Mouse (Mus musculus) gastrocnemius, postnatal 14 days (tissue): ENCODE measurements around the gene Eva1c. TPM values are rescaled to one million over a fixed set of nuclear protein-coding genes. Genes with fewer than 3 reads are reported as not detected.

Source experiments
- DNase-seq: peaks from one replicate; pipeline ENCODE4 v3.0.0; 2021; ENCODE audit warnings: mixed read lengths
- intact Hi-C: fragments of 180-260 bp; cut with DNase I; formaldehyde crosslinking; loops from one replicate; pipeline ENCODE4 v1.15.1; 2025; ENCODE audit warnings: low total_unique reads
- long read RNA-seq, 2 experiments: library from polyadenylated mRNA; stranded (forward); transcript quantifications; one replicate each; pipeline ENCODE4 v2.0.0; 2021
- total RNA-seq, 2 experiments: library from RNA; stranded (reverse); gene quantifications; 2 replicates each; pipeline ENCODE4 v1.2.3; 2021

The Eva1c gene
- total RNA-seq: under 1 TPM; 0.27 to 0.43 TPM
- long read RNA-seq, experiment 1: 0 reads
- long read RNA-seq, experiment 2: 0 reads

DNA sequence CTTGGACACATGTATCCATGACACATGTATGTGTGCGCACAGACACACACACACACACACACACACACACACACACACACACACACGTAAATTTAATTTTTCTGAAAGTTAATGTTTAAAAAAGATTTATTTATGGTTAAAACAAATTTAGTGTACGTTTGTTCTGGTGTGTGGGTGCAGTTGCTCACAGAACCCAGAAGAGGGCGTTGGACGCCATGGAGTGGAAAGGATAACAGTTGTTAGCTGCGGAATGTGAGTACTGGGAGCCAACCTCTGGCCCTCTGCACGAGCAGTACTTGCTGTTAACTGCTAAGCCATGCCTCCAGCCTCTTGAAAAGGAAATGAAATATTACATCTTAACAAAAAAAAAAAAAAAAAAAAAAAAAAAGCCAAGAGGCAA is at the start of gene Eva1c:
Gene Eva1c (plus strand): TSS at position 263 of the 400 bp plus-strand sequence.
- intact Hi-C loops: loop anchor here (10.0 kb wide), 1 partner anchor 98 kb away; no protein-coding TSS in a partner anchor
- no peak for DNase-seq

DNA sequence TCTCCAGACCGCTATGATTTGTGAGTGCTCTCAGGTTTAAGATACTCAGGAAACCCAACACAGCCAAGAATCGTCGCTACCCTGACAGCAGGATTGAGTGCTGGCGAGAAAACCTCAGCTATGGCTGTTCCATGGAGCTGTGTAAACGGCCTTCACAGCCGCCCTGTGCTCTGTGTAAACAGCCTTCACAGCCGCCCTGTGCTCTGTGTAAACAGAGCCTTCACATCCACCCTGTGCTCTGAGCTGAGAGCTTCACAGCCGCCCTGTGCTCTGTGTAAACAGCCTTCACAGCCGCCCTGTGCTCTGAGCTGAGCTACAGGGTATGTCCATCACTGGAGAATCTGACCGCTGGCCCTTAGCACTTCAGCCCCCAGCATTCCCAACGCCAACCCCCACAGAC is 46.7 kb upstream of the Eva1c start:
- intact Hi-C loops: no loop called here
- DNase-seq: no peak

GRCm38 (mm10) chr16:90783302-90783701 is 43.2 kb upstream of the Eva1c start:
- DNase-seq: no peak
- intact Hi-C loops: loop anchor here (2.0 kb wide), 1 partner anchor 59 kb away; no protein-coding TSS in a partner anchor

GRCm38 (mm10) chr16:90785257-90785656 is 41.3 kb upstream of the Eva1c start:
- intact Hi-C loops: no loop called here
- no peak for DNase-seq

- intact Hi-C loops: no loop called here
- no peak for DNase-seq
Observed at GRCm38 (mm10) chr16:90788580-90788979, 37.9 kb upstream of the Eva1c start.

GRCm38 (mm10) chr16:90790946-90791345 is 35.6 kb upstream of the Eva1c start:
- intact Hi-C loops: no loop called here

DNA sequence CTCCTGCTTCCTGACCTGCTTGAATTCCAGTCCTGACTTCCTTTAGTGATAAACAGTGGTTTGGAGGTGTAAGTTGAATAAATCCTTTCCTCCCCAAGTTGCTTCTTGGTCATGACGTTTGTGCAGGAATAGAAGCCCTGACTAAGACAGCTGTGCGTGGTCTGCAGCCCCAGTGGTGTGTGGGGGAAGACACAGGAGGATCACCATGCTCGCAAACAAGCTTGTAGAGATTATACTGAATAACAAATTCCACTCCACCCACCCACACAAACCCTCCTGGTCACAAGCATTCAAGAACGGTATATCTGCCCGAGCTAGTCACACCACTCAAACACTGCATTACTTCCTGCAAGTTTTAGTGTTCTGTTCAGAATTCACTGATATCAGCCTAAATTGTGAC is 34.5 kb upstream of the Eva1c start:
- intact Hi-C loops: no loop called here
- no peak for DNase-seq

More at GRCm38 (mm10) chr16:90790946-90791345, 35.6 kb upstream of the Eva1c start:
- DNase-seq: no peak

DNA sequence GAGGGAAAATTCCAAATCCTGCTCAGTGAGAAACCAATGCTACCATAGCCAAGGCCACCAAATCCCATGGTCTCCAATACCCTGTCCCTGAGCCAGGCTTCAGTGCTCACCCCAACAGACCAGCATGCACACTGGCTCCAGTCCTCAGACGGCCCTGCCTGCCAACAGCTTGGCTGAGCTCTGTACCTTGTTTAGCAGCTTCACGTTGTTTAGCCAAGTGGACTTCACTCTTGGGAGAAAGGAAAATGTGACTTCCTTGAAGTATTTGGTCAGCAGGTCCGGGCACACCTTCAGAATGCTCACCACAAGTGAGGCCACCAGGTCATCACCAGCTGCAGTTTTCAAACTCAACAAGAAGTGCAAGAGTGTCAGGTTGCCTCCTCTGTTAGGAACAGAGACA is 34.0 kb upstream of the Eva1c start:
- intact Hi-C loops: no loop called here
- peak; percentile 39 for DNase-seq

DNA sequence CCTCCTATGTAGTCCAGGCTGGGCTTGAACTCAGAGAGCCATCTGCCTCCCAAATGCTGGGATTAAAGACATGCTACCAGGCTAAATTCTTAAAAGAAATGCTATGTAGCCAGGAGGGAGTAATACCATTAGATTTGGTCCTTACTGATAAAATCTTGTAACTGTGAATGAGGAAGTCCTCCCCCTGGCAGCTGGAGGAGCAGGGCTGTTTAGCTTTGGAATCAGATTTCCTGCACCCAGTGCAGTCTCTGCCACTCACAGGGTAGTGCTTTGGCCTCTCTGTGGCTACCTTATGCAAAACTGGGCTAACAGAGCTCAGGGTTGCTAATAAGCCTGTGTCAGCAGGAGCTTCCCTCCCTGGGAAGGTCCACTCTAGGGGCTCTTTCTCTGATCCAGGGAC is 31.8 kb upstream of the Eva1c start:
- no peak for DNase-seq
- intact Hi-C loops: no loop called here

- no peak for DNase-seq
- intact Hi-C loops: no loop called here
Observed at GRCm38 (mm10) chr16:90798446-90798845, 28.1 kb upstream of the Eva1c start.

DNA sequence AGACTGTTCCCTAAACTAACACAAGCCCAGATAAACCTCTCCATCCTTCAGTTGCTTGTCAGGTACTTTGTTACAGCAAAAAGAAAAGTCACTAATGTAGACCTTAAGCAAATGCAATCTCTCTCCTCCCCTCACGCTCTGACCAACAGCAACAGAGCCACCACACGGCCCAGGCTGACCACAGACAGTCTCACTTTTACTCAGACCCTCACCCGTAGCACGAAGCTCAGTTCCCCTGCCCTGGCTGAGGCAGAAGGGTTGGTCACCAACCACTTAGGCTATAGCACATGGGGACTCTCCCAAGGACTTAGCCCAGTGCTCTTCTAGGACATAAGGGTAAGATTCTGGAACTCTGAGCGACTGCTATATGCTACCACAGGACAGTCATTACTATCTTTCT is 27.7 kb upstream of the Eva1c start:
- intact Hi-C loops: no loop called here
- DNase-seq: no peak

GRCm38 (mm10) chr16:90799840-90800239 is 26.7 kb upstream of the Eva1c start:
- intact Hi-C loops: no loop called here
- DNase-seq: no peak

DNA sequence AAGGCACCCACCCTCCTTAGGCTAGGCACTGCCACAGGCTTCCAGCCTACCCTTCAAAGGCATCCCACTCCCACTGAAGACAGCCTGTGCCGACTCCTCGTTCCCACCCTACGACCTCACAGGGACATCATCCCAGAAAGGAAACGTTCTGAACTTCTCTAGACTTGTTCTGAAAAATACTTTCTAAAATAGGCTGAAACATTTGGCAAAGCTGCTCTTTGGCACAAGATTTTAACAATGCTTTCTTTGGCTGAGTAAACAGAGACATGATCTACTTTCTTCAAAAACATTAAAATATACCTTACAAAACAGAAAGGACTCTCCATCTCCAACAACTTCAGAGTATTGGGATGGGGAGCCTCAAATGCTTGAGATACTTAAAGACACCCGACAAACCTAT is 25.3 kb upstream of the Eva1c start:
- no peak for DNase-seq
- intact Hi-C loops: no loop called here

GRCm38 (mm10) chr16:90801928-90802327 is 24.6 kb upstream of the Eva1c start:
- intact Hi-C loops: no loop called here
- DNase-seq: no peak

DNA sequence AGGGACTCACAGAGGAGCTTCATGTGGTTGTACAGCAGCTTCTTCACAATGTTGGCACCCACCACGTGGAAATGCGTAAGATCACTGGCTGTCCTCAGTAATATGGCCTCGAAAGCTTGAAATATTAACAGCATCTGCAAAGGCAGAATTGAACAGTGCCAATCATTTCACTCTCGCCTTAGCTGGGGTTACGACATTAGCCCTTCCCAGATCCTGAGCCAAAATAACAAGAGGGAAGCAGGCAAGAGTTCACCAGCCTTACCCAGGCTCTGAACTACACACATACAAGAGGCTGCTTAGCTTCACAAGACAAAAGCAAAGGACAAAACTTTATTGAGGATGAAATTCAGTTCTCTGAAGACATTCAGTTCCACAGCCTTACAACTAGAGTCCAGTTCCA is 22.1 kb upstream of the Eva1c start:
- intact Hi-C loops: no loop called here
- no peak for DNase-seq

DNA sequence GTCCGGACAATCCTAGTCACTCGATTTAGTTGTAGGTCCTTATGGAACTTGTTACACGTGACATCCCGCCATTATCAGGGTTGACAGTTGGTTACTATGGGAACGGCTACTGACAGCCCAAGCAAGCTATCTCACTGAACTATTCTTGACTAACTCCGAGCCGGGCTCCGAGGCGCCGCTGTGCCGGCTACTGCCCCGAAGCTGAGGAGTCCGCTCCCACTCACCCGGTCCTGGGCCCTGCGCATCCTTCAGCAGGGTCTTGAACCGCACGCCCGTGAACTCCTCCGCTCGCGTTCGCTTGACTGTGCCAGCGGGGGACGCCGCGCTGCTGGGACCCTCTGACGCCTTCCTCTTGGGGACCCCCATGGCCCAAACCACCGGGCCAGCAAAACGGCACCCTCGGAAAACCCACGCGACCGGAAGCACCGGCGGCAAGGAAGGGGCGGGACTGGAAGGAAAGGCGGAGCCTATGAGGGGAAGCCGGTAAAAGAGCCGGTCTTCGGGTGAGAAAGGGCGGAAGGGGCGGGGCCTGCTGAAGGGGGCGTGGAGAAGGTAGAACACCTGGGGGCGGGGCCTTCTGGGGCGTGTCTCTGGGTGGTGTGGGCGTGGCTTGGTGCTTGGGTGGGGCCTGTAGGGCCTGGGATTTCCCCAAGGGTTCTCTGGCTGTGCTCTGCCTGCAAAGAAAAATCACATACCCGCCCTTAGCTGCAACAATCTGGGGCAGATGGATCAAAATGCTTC is 16.4 kb upstream of the Eva1c start, which contains the start of gene Urb1:
Gene Urb1 (minus strand): TSS at position 439 of the 741 bp plus-strand sequence.
- intact Hi-C loops: no loop called here
- DNase-seq: peak; percentile 99

- intact Hi-C loops: no loop called here
- DNase-seq: no peak
Observed at GRCm38 (mm10) chr16:90810716-90811256, 15.7 kb upstream of the Eva1c start.

GRCm38 (mm10) chr16:90812086-90812485 is 14.4 kb upstream of the Eva1c start:
- no peak for DNase-seq
- intact Hi-C loops: no loop called here

DNA sequence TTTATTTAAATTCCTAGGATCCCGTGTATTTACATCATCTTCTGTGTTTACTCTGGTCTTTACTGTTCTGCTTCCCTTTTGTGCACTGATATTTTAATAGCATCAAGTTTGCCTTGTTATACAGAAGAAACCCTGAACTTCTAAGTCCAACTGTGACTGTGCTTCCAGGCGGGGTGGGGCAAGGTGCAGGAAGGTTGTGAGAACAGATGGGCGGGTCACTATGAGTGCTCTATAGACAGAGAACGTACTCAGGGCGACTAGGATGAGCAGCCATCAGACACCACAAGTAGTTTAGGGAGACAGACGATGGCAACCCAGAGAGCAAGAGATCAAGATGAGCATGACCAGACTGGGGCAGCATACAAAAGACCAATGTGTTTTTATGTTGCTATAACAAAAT is 6.2 kb upstream of the Eva1c start:
- no peak for DNase-seq
- intact Hi-C loops: loop anchor here (10.0 kb wide), 1 partner anchor 104 kb away; no protein-coding TSS in a partner anchor

DNA sequence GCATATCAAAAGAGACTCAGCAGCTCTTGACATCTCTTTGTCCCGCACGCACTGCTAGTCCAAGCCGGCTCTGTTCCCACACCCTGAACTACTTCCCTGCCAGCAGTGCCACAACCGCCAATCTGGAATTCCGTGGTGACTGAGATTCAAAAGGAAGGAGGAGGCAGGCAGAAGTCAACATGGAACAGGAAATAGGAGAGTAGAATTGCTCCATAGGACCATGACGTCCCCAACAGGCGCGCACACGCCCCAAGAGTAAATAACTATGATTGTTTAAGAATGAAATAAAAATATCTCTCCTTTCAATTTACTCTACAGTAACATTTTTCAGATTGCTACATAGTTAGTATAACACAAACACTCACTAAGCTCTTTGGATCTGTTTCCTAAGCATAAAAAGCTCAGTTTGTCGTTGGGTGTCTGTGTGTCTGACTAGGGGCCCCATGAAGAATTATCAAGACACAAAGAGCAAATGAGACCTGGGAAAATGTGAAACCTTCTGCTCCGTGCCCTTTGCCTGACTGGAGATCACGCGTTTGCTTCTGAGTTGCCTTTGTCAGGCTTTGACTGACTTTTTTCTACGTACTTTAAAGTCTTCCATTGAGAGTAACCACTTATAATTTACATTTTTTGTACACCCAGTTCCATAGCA is 5.3 kb upstream of the Eva1c start:
- DNase-seq: no peak
- intact Hi-C loops: loop anchor here (10.0 kb wide), 1 partner anchor 104 kb away; no protein-coding TSS in a partner anchor
